Mouse (Mus musculus): ENCODE data around the gene Klrg1. TPM values are rescaled to one million over a fixed set of nuclear protein-coding genes. Genes with fewer than 3 reads are reported as not detected.

The Klrg1 gene
- polyA plus RNA-seq, 1 experiment from 2014 or later, result not detected

GRCm38 (mm10) chr6:122284823-122285222 is 2.1 kb upstream of the Klrg1 start:
- Histone ChIP-seq H3K9ac (ENCODE audit: low read length) (no peak overlapping the region), H3K4me2 (ENCODE audit: low read depth, low read length) (no peak overlapping the region), H3K9me3 (ENCODE audit: control insufficient read depth, low read length) (no peaks in the 10 kb centered on the region), H3K36me3 (ENCODE audit: control insufficient read depth, insufficient read depth, low read length) (no peaks in the 10 kb centered on the region), H3K27me3 (ENCODE audit: control insufficient read depth, insufficient read depth, low read depth, low read length) (no peaks in the 10 kb centered on the region), H3K4me3 (ENCODE audit: low read length) (no peak overlapping the region), H3K4me1 (replicated peaks; ENCODE audit: control insufficient read depth, insufficient read depth, low read length) (no peaks in the 10 kb centered on the region), H3K27ac (ENCODE audit: low read length) (no peak overlapping the region)
- WGBS, result 35% methylated on average over 1 of the region's 1 CpGs
- no peak for ATAC-seq (ENCODE audit: low read depth)

GRCm38 (mm10) chr6:122284304-122284703 is 1.6 kb upstream of the Klrg1 start:
- ATAC-seq (ENCODE audit: low read depth), result no peak
- no peaks in the 10 kb centered on the region for H3K9me3 ChIP-seq (ENCODE audit: control insufficient read depth, low read length)
- 75% methylated on average over 4 of the region's 4 CpGs for WGBS
- no peak overlapping the region for H3K4me2 ChIP-seq (ENCODE audit: low read depth, low read length)
- H3K36me3 ChIP-seq (ENCODE audit: control insufficient read depth, insufficient read depth, low read length), result no peaks in the 10 kb centered on the region
- H3K27me3 ChIP-seq (ENCODE audit: control insufficient read depth, insufficient read depth, low read depth, low read length), result no peaks in the 10 kb centered on the region
- H3K9ac ChIP-seq (ENCODE audit: low read length), result no peak overlapping the region
- no peak overlapping the region for H3K27ac ChIP-seq (ENCODE audit: low read length)
- no peak overlapping the region for H3K4me3 ChIP-seq (ENCODE audit: low read length)
- H3K4me1 ChIP-seq (replicated peaks; ENCODE audit: control insufficient read depth, insufficient read depth, low read length), result no peaks in the 10 kb centered on the region

- H3K27me3 ChIP-seq (ENCODE audit: control insufficient read depth, insufficient read depth, low read depth, low read length), result no peaks in the 10 kb centered on the region
- no peak overlapping the region for H3K4me3 ChIP-seq (ENCODE audit: low read length)
- H3K27ac ChIP-seq (ENCODE audit: low read length), result no peak overlapping the region
- H3K9me3 ChIP-seq (ENCODE audit: control insufficient read depth, low read length), result no peaks in the 10 kb centered on the region
- WGBS, result 72% methylated on average over 2 of the region's 2 CpGs
- no peak overlapping the region for H3K9ac ChIP-seq (ENCODE audit: low read length)
- H3K4me1 ChIP-seq (replicated peaks; ENCODE audit: control insufficient read depth, insufficient read depth, low read length), result no peaks in the 10 kb centered on the region
- no peak overlapping the region for H3K4me2 ChIP-seq (ENCODE audit: low read depth, low read length)
- H3K36me3 ChIP-seq (ENCODE audit: control insufficient read depth, insufficient read depth, low read length), result no peaks in the 10 kb centered on the region
- no peak for ATAC-seq (ENCODE audit: low read depth)
These were observed 747 bp upstream of the Klrg1 start for GRCm38 (mm10) chr6:122283429-122283828.

DNA sequence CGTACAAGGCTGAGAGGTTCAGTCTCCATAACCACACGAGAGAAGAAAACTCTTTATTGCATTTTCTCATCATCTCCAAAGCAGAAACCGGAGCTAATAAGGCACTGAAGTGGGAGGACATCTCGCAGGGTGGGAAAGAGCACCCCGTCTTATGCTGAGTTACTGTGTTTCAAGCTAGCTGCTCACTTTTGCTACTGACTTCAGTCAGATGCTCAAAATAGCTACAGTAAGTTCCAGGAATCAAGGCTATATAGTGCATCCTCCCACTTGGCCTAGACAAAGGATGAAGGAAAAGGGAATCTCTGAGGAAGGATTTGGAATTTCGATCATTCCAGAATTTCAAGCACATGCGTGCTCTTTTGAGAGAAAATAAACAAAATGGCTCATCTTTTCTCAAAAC is 6.1 kb downstream of the Klrg1 start:
- Histone ChIP-seq H3K4me2 (ENCODE audit: low read depth, low read length) (no peak overlapping the region), H3K4me3 (ENCODE audit: low read length) (no peak overlapping the region), H3K27ac (ENCODE audit: low read length) (no peak overlapping the region), H3K9ac (ENCODE audit: low read length) (no peak overlapping the region), H3K4me1 (replicated peaks; ENCODE audit: control insufficient read depth, insufficient read depth, low read length) (no peaks in the 10 kb centered on the region), H3K9me3 (ENCODE audit: control insufficient read depth, low read length) (no peaks in the 10 kb centered on the region), H3K27me3 (ENCODE audit: control insufficient read depth, insufficient read depth, low read depth, low read length) (no peaks in the 10 kb centered on the region), H3K36me3 (ENCODE audit: control insufficient read depth, insufficient read depth, low read length) (no peaks in the 10 kb centered on the region)
- WGBS, result 72% methylated on average over 7 of the region's 7 CpGs
- ATAC-seq (ENCODE audit: low read depth), result no peak

DNA sequence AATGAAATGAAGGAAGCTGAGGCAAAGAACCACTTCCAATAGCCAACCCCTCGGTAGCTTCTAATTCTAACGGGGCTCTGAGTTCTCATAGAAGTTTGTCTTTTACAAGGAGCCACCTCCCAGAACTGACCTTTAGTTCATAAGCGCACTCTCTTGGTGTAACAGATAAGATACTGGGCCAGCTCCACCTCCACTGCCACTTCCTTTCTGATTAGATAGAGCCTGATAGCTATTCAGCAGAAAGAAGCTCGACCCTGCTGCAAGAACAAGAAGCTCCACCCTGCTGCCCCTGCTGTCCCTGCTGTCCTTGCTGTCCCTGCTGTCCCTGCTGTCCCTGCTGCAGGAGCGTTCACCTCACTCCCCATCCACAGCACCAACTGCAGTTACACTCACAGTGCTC is 8.1 kb downstream of the Klrg1 start:
- no peaks in the 10 kb centered on the region for H3K36me3 ChIP-seq (ENCODE audit: control insufficient read depth, insufficient read depth, low read length)
- no peak for ATAC-seq (ENCODE audit: low read depth)
- no peaks in the 10 kb centered on the region for H3K27me3 ChIP-seq (ENCODE audit: control insufficient read depth, insufficient read depth, low read depth, low read length)
- H3K9me3 ChIP-seq (ENCODE audit: control insufficient read depth, low read length), result no peaks in the 10 kb centered on the region
- H3K27ac ChIP-seq (ENCODE audit: low read length), result no peak overlapping the region
- no peak overlapping the region for H3K4me2 ChIP-seq (ENCODE audit: low read depth, low read length)
- H3K4me3 ChIP-seq (ENCODE audit: low read length), result no peak overlapping the region
- no peaks in the 10 kb centered on the region for H3K4me1 ChIP-seq (replicated peaks; ENCODE audit: control insufficient read depth, insufficient read depth, low read length)
- H3K9ac ChIP-seq (ENCODE audit: low read length), result no peak overlapping the region
- WGBS, result 31% methylated on average over 5 of the region's 5 CpGs

DNA sequence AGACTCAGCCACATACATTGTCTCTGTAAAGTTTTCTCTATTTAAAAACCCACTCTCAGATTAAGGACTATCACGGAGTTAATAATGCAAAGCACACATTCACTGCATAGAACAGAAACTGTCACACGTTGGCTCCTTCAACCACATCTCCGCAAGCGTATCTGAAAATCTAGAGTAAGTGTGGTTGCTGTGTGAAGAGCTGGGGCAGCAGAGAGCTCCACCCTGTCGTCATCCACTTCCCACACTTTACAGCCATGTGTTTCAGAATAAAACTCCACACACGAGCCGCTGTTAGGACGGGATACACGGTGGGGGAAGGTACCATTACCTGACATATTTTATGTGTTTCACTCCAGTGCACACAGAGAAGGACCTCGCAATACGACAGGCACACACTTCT is 12.5 kb downstream of the Klrg1 start:
- Histone ChIP-seq H3K4me3 (ENCODE audit: low read length) (no peak overlapping the region), H3K9me3 (ENCODE audit: control insufficient read depth, low read length) (no peaks in the 10 kb centered on the region), H3K4me2 (ENCODE audit: low read depth, low read length) (no peak overlapping the region), H3K36me3 (ENCODE audit: control insufficient read depth, insufficient read depth, low read length) (no peaks in the 10 kb centered on the region), H3K4me1 (replicated peaks; ENCODE audit: control insufficient read depth, insufficient read depth, low read length) (no peaks in the 10 kb centered on the region; the same call in 1 of the 2 replicates), H3K9ac (ENCODE audit: low read length) (no peak overlapping the region), H3K27ac (ENCODE audit: low read length) (no peak overlapping the region), H3K27me3 (ENCODE audit: control insufficient read depth, insufficient read depth, low read depth, low read length) (no peaks in the 10 kb centered on the region)
- 68% methylated on average over 11 of the region's 11 CpGs for WGBS
- ATAC-seq (ENCODE audit: low read depth), result no peak

DNA sequence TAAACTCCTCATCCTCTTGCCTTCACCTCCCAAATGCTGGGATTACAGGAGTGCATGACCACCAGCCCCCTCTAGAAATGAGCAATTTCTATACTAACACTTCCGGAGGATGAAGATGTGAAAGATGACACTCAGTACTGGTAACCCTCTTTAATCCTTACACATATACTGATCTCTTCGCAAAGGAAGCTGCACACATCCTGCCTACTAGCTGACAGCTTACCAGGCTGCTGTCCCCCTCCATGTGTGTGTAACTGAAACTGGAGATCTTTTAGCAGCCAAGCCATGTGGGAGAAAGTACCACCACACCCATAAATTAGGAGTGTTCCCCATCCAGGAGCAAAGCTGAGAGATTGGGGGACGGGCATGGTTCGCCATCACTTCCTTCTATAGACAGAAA is 13.5 kb downstream of the Klrg1 start:
- Histone ChIP-seq H3K36me3 (ENCODE audit: control insufficient read depth, insufficient read depth, low read length) (no peaks in the 10 kb centered on the region), H3K4me2 (ENCODE audit: low read depth, low read length) (no peak overlapping the region), H3K4me1 (replicated peaks; ENCODE audit: control insufficient read depth, insufficient read depth, low read length) (no peaks in the 10 kb centered on the region; the same call in 1 of the 2 replicates), H3K4me3 (ENCODE audit: low read length) (no peak overlapping the region), H3K27me3 (ENCODE audit: control insufficient read depth, insufficient read depth, low read depth, low read length) (no peaks in the 10 kb centered on the region), H3K9ac (ENCODE audit: low read length) (no peak overlapping the region), H3K9me3 (ENCODE audit: control insufficient read depth, low read length) (no peaks in the 10 kb centered on the region), H3K27ac (ENCODE audit: low read length) (no peak overlapping the region)
- 75% methylated on average over 4 of the region's 4 CpGs for WGBS
- no peak for ATAC-seq (ENCODE audit: low read depth)

- no peaks in the 10 kb centered on the region for H3K9me3 ChIP-seq (ENCODE audit: control insufficient read depth, low read length)
- H3K36me3 ChIP-seq (ENCODE audit: control insufficient read depth, insufficient read depth, low read length), result no peaks in the 10 kb centered on the region
- H3K9ac ChIP-seq (ENCODE audit: low read length), result no peak overlapping the region
- no peak overlapping the region for H3K4me2 ChIP-seq (ENCODE audit: low read depth, low read length)
- H3K4me3 ChIP-seq (ENCODE audit: low read length), result no peak overlapping the region
- no peaks in the 10 kb centered on the region for H3K27me3 ChIP-seq (ENCODE audit: control insufficient read depth, insufficient read depth, low read depth, low read length)
- no peak for ATAC-seq (ENCODE audit: low read depth)
- no peaks in the 10 kb centered on the region; the same call in 1 of the 2 replicates for H3K4me1 ChIP-seq (replicated peaks; ENCODE audit: control insufficient read depth, insufficient read depth, low read length)
- H3K27ac ChIP-seq (ENCODE audit: low read length), result no peak overlapping the region
- 20% methylated on average over 3 of the region's 3 CpGs for WGBS
These were observed 14.1 kb downstream of the Klrg1 start for GRCm38 (mm10) chr6:122268561-122268960.

GRCm38 (mm10) chr6:122262543-122262942 is 20.1 kb downstream of the Klrg1 start:
- Histone ChIP-seq H3K27me3 (ENCODE audit: control insufficient read depth, insufficient read depth, low read depth, low read length) (no peaks in the 10 kb centered on the region; the same call in none of the 2 replicates), H3K36me3 (ENCODE audit: control insufficient read depth, insufficient read depth, low read length) (no peaks in the 10 kb centered on the region), H3K9me3 (ENCODE audit: control insufficient read depth, low read length) (no peaks in the 10 kb centered on the region), H3K27ac (ENCODE audit: low read length) (no peak overlapping the region), H3K4me1 (replicated peaks; ENCODE audit: control insufficient read depth, insufficient read depth, low read length) (no peaks in the 10 kb centered on the region), H3K4me3 (ENCODE audit: low read length) (no peak overlapping the region), H3K9ac (ENCODE audit: low read length) (no peak overlapping the region), H3K4me2 (ENCODE audit: low read depth, low read length) (no peak overlapping the region)
- ATAC-seq (ENCODE audit: low read depth), result no peak
- 81% methylated on average over 8 of the region's 8 CpGs for WGBS

DNA sequence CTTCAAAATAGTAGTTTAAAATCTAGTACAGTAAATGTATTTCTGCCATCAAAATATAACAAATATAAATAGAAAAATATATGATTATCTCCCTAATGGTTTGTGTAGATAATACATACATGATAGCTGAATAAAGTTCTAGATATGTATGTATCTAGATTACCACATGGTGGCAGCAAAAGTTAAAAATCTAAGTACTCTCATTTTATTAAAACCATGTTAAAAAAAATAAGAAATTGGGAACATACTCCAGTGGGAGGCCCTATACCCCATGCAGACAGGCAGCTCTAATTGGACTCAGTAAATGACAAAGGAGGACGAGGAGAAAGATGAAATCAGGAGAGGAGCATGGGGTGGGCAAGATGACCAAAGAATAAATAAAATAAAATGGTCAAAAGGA is 30.5 kb downstream of the Klrg1 start:
- Histone ChIP-seq H3K27me3 (ENCODE audit: control insufficient read depth, insufficient read depth, low read depth, low read length) (no peaks in the 10 kb centered on the region), H3K4me3 (ENCODE audit: low read length) (no peak overlapping the region), H3K9ac (ENCODE audit: low read length) (no peak overlapping the region), H3K4me1 (replicated peaks; ENCODE audit: control insufficient read depth, insufficient read depth, low read length) (no peaks in the 10 kb centered on the region), H3K36me3 (ENCODE audit: control insufficient read depth, insufficient read depth, low read length) (no peaks in the 10 kb centered on the region), H3K27ac (ENCODE audit: low read length) (no peak overlapping the region), H3K9me3 (ENCODE audit: control insufficient read depth, low read length) (no peaks in the 10 kb centered on the region), H3K4me2 (ENCODE audit: low read depth, low read length) (no peak overlapping the region)
- no peak for ATAC-seq (ENCODE audit: low read depth)
- WGBS, result 36% methylated on average over 1 of the region's 1 CpGs

Data from lung, embryonic 16.5 days (tissue).